Comparison of ENCODE assay signal across 11 mouse cellular contexts in genomic region chrX:103274325-103274724, GRCm38 (mm10). TPM values are rescaled to one million over a fixed set of nuclear protein-coding genes. Genes with fewer than 3 reads are reported as not detected.
DNase-seq lines count a peak whose midpoint lies in the region; ATAC-seq and TF ChIP-seq lines count a peak whose summit lies in the region.
"Had no signal": no experiment of that assay in that cellular context is flagged by ENCODE, and none has a peak within 500 bp of the region (broad histone marks: within the 10 kb centered on the region; RNA-seq: fewer than 3 reads in every experiment).

No protein-coding gene starts in this region.

- no peak for TF ChIP-seq POLR2A in thymus, adult 2 months (IDR thresholded peaks at IDR 0.05; ENCODE audit: control insufficient read depth, extremely low read depth, insufficient read depth, low read length, poor library complexity)

- no peaks in the 10 kb centered on the region for H3K9me3 ChIP-seq in embryonic facial prominence, embryonic 11.5 days (replicated peaks; ENCODE audit: control insufficient read depth, low read length)
- no peaks in the 10 kb centered on the region for H3K9me3 ChIP-seq in embryonic facial prominence, embryonic 10.5 days
- H3K9me3 ChIP-seq in liver, postnatal 0 days (ENCODE audit: low read length), result no peaks in the 10 kb centered on the region
- no peaks in the 10 kb centered on the region for H3K9me3 ChIP-seq in liver, embryonic 11.5 days (ENCODE audit: control insufficient read depth, low read length)
- H3K9me3 ChIP-seq in E14TG2a.4 (ENCODE audit: low read length), result no peaks in the 10 kb centered on the region
- H3K9me3 ChIP-seq: embryonic facial prominence, embryonic 13.5 days; heart, embryonic 13.5 days; megakaryocyte, embryonic 14.5 days had no signal

- H3K4me3 ChIP-seq in embryonic facial prominence, embryonic 11.5 days (ENCODE audit: low read depth, low read length), result no peak overlapping the region
- no peak overlapping the region for H3K4me3 ChIP-seq in embryonic facial prominence, embryonic 10.5 days
- no peak overlapping the region for H3K4me3 ChIP-seq in liver, postnatal 0 days (ENCODE audit: low read depth, low read length)
- no peak overlapping the region for H3K4me3 ChIP-seq in liver, embryonic 11.5 days (ENCODE audit: low read depth, low read length)
- 0 out of 2 replicates have a peak overlapping the region, but pooled peaks have one; percentile 23 for H3K4me3 ChIP-seq in E14TG2a.4 (replicated peaks; ENCODE audit: low read length)
- no peak overlapping the region for H3K4me3 ChIP-seq in thymus, adult 2 months (ENCODE audit: control insufficient read depth, insufficient read depth, low read length)
- H3K4me3 ChIP-seq: embryonic facial prominence, embryonic 13.5 days; heart, embryonic 13.5 days; megakaryocyte, embryonic 14.5 days had no signal

- no peak for ATAC-seq in embryonic facial prominence, embryonic 11.5 days (replicated peaks; ENCODE audit: insufficient number of reproducible peaks, low FRiP score, low TSS enrichment, low read depth)
- ATAC-seq in liver, postnatal 0 days, result no peak
- ATAC-seq in liver, embryonic 11.5 days (replicated peaks; ENCODE audit: low FRiP score), result no peak
- no peak for ATAC-seq in frontal cortex, adult (ENCODE audit: low TSS enrichment)

- no peak overlapping the region for H3K27ac ChIP-seq in embryonic facial prominence, embryonic 11.5 days (replicated peaks; ENCODE audit: low read depth, low read length)
- no peak overlapping the region for H3K27ac ChIP-seq in embryonic facial prominence, embryonic 10.5 days (replicated peaks)
- no peak overlapping the region for H3K27ac ChIP-seq in liver, postnatal 0 days (ENCODE audit: low read depth)
- no peak overlapping the region for H3K27ac ChIP-seq in liver, embryonic 11.5 days (ENCODE audit: low read depth, low read length)
- H3K27ac ChIP-seq in thymus, adult 2 months (ENCODE audit: control insufficient read depth, insufficient read depth, low read length), result no peak overlapping the region
- H3K27ac ChIP-seq: embryonic facial prominence, embryonic 13.5 days; heart, embryonic 13.5 days had no signal

- DNase-seq in embryonic facial prominence, embryonic 11.5 days (ENCODE audit: low spot score), result peak; percentile 14
- no peak for DNase-seq in embryonic facial prominence, embryonic 10.5 days (ENCODE audit: low spot score)
- peak; percentile 18 for DNase-seq in liver, postnatal 0 days
- no peak for DNase-seq in liver, embryonic 11.5 days (ENCODE audit: low spot score)
- DNase-seq in kidney, postnatal 14 days, result peak; percentile 9
- DNase-seq in thymus, adult 2 months, result no peak

- H3K4me1 ChIP-seq in embryonic facial prominence, embryonic 11.5 days (ENCODE audit: control insufficient read depth, insufficient read depth, low read length), result no peaks in the 10 kb centered on the region
- H3K4me1 ChIP-seq in embryonic facial prominence, embryonic 10.5 days, result no peaks in the 10 kb centered on the region
- no peaks in the 10 kb centered on the region for H3K4me1 ChIP-seq in liver, postnatal 0 days (ENCODE audit: insufficient read depth)
- H3K4me1 ChIP-seq in liver, embryonic 11.5 days (replicated peaks; ENCODE audit: control insufficient read depth, insufficient read depth, low read length), result no peaks in the 10 kb centered on the region
- H3K4me1 ChIP-seq in E14TG2a.4 (replicated peaks; ENCODE audit: low read depth, low read length), result 0 out of 2 replicates have a peak, but pooled peaks cover 3% of the 10 kb centered on the region
- H3K4me1 ChIP-seq in thymus, adult 2 months (replicated peaks; ENCODE audit: control insufficient read depth, insufficient read depth, low read length), result no peaks in the 10 kb centered on the region
- H3K4me1 ChIP-seq: embryonic facial prominence, embryonic 13.5 days; heart, embryonic 13.5 days; megakaryocyte, embryonic 14.5 days had no signal

- H3K4me2 ChIP-seq in embryonic facial prominence, embryonic 11.5 days (ENCODE audit: low read depth, low read length), result no peak overlapping the region
- H3K4me2 ChIP-seq in liver, postnatal 0 days (ENCODE audit: low read depth, low read length), result no peak overlapping the region
- H3K4me2 ChIP-seq in liver, embryonic 11.5 days, result no peak overlapping the region
- H3K4me2 ChIP-seq: embryonic facial prominence, embryonic 13.5 days; heart, embryonic 13.5 days had no signal

- peak; percentile 25 for TF ChIP-seq CTCF in liver, postnatal 0 days (IDR thresholded peaks at IDR 0.05; ENCODE audit: low read depth)
- no peak for TF ChIP-seq CTCF in E14TG2a.4 (conservative IDR thresholded peaks at IDR 0.05; ENCODE audit: low read length)
- TF ChIP-seq CTCF in thymus, adult 2 months (IDR thresholded peaks at IDR 0.05; ENCODE audit: borderline replicate concordance, control insufficient read depth, extremely low read depth, insufficient read depth, low read length, poor library complexity), result no peak

- H3K36me3 ChIP-seq in embryonic facial prominence, embryonic 11.5 days (replicated peaks; ENCODE audit: control insufficient read depth, insufficient read depth, low read depth, low read length), result no peaks in the 10 kb centered on the region
- H3K36me3 ChIP-seq in embryonic facial prominence, embryonic 10.5 days (replicated peaks), result no peaks in the 10 kb centered on the region
- no peaks in the 10 kb centered on the region for H3K36me3 ChIP-seq in liver, postnatal 0 days (replicated peaks; ENCODE audit: insufficient read depth, low read length)
- H3K36me3 ChIP-seq in liver, embryonic 11.5 days (ENCODE audit: control insufficient read depth, insufficient read depth, low read length), result no peaks in the 10 kb centered on the region
- H3K36me3 ChIP-seq in E14TG2a.4 (ENCODE audit: insufficient read depth, low read length), result no peaks in the 10 kb centered on the region
- H3K36me3 ChIP-seq in thymus, adult 2 months (ENCODE audit: control insufficient read depth, insufficient read depth, low read length), result no peaks in the 10 kb centered on the region
- H3K36me3 ChIP-seq: embryonic facial prominence, embryonic 13.5 days; heart, embryonic 13.5 days had no signal

- no peaks in the 10 kb centered on the region for H3K27me3 ChIP-seq in embryonic facial prominence, embryonic 11.5 days (ENCODE audit: control insufficient read depth, insufficient read depth, low read length)
- peaks cover 44% of the 10 kb centered on the region for H3K27me3 ChIP-seq in embryonic facial prominence, embryonic 10.5 days (replicated peaks; ENCODE audit: low read depth, poor library complexity, severe bottlenecking)
- no peaks in the 10 kb centered on the region for H3K27me3 ChIP-seq in liver, postnatal 0 days (ENCODE audit: insufficient read depth, low read length)
- H3K27me3 ChIP-seq in liver, embryonic 11.5 days (replicated peaks; ENCODE audit: control insufficient read depth, insufficient read depth, low read length), result no peaks in the 10 kb centered on the region; the same call in 1 of the 2 replicates
- H3K27me3 ChIP-seq in E14TG2a.4 (ENCODE audit: insufficient read depth, low read length), result no peaks in the 10 kb centered on the region
- H3K27me3 ChIP-seq in thymus, adult 2 months (ENCODE audit: control insufficient read depth, insufficient read depth, low read length), result no peaks in the 10 kb centered on the region
- H3K27me3 ChIP-seq: embryonic facial prominence, embryonic 13.5 days; megakaryocyte, embryonic 14.5 days had no signal

- no peak for TF ChIP-seq EP300 in liver, postnatal 0 days (IDR thresholded peaks at IDR 0.05; ENCODE audit: low read depth)

- no peak overlapping the region for H3K9ac ChIP-seq in embryonic facial prominence, embryonic 11.5 days (replicated peaks; ENCODE audit: low read length)
- H3K9ac ChIP-seq in liver, postnatal 0 days (replicated peaks), result no peak overlapping the region
- H3K9ac ChIP-seq in liver, embryonic 11.5 days (ENCODE audit: low read depth, low read length), result no peak overlapping the region
- H3K9ac ChIP-seq: embryonic facial prominence, embryonic 13.5 days; heart, embryonic 13.5 days had no signal

- 82% methylated on average over 4 of the region's 5 CpGs for WGBS in embryonic facial prominence, embryonic 11.5 days
- 74% methylated on average over 5 of the region's 5 CpGs for WGBS in embryonic facial prominence, embryonic 10.5 days
- 85% methylated on average over 4 of the region's 5 CpGs for WGBS in liver, postnatal 0 days (ENCODE audit: insufficient replicate concordance)
- WGBS in liver, embryonic 11.5 days, result 89% methylated on average over 4 of the region's 5 CpGs
- WGBS in thymus, adult 2 months, result 88% methylated on average over 4 of the region's 5 CpGs

RNA-seq across cellular contexts. Expression of gene Cdx4, which starts 46.9 kb away (rescaled TPM):
- polyA plus RNA-seq in embryonic facial prominence, embryonic 11.5 days (2014; fragmentation: Nextera tagmentation; extraction: Ambion mirVana), result not detected in 2 replicates
- not detected in 2 replicates for polyA plus RNA-seq in embryonic facial prominence, embryonic 10.5 days (2016; fragmentation: Nextera tagmentation; extraction: Ambion mirVana)
- polyA plus RNA-seq in liver, postnatal 0 days (2015; fragmentation: Nextera tagmentation; extraction: Ambion mirVana), result not detected in 2 replicates
- not detected in 2 replicates for polyA plus RNA-seq in liver, embryonic 11.5 days (2014; fragmentation: Nextera tagmentation; extraction: Ambion mirVana)
- polyA plus RNA-seq in thymus, adult 2 months (2012; rRNA removed), result 0.08 TPM in 1 of 2 replicates, not detected in the other
- polyA plus RNA-seq: embryonic facial prominence, embryonic 13.5 days; heart, embryonic 13.5 days had no signal

Comparison
In these comparisons a context has a peak if more than half of its experiments do, and no peak if none do; other contexts are left out.
1. DNase-seq: peak in embryonic facial prominence, embryonic 11.5 days (single experiment), liver, postnatal 0 days (single experiment) and kidney, postnatal 14 days (single experiment); none in embryonic facial prominence, embryonic 10.5 days (single experiment), liver, embryonic 11.5 days (single experiment) and thymus, adult 2 months (single experiment).